Mouse (Mus musculus) neural tube, embryonic 14.5 days (tissue): ENCODE data around the gene Lama1. TPM values are rescaled to one million over a fixed set of nuclear protein-coding genes. Genes with fewer than 3 reads are reported as not detected.
"Not testable (repeated sequence)": the region's sequence is repeated elsewhere in the genome, so short reads cannot be mapped to it uniquely, and the experiment has no call there.

Experiments
- ATAC-seq: fragments of 200-750 bp; cut with Nextera tagmentation; 2 replicates; pipeline ENCODE4 v1.8.0; 2017; ENCODE audit warnings: low read depth, mild to moderate bottlenecking, moderate TSS enrichment, moderate library complexity
- H3K27ac ChIP-seq: fragments of 300-500 bp; sonication (generic); 2 replicates; pipeline ENCODE4 v1.5.1; 2014; ENCODE audit warnings: low read depth, mild to moderate bottlenecking, control low read depth, low read length, moderate library complexity, mixed read lengths
- H3K27me3 ChIP-seq: fragments of 300-500 bp; sonication (generic); 2 replicates; pipeline ENCODE4 v1.6.1; 2014; ENCODE audit warnings: low read length; ENCODE audit not compliant: control insufficient read depth, insufficient read depth
- H3K36me3 ChIP-seq: fragments of 300-500 bp; sonication (generic); 2 replicates; pipeline ENCODE4 v1.6.1; 2014; ENCODE audit warnings: low read length, mixed read lengths; ENCODE audit not compliant: control insufficient read depth, insufficient read depth
- H3K4me1 ChIP-seq: fragments of 300-500 bp; sonication (generic); 2 replicates; pipeline ENCODE4 v1.6.1; 2014; ENCODE audit warnings: low read length; ENCODE audit not compliant: control insufficient read depth, insufficient read depth
- H3K4me2 ChIP-seq: fragments of 300-500 bp; sonication (generic); 2 replicates; pipeline ENCODE4 v1.6.1; 2014; ENCODE audit warnings: mild to moderate bottlenecking, low read depth, low read length, control low read depth
- H3K4me3 ChIP-seq: fragments of 300-500 bp; sonication (generic); 2 replicates; pipeline ENCODE4 v1.5.1; 2014; ENCODE audit warnings: low read depth, low read length, control low read depth, mixed read lengths
- H3K9ac ChIP-seq: fragments of 300-500 bp; sonication (generic); replicated peaks from 2 replicates; pipeline ENCODE4 v1.6.1; 2014; ENCODE audit warnings: low read depth, mild to moderate bottlenecking, control low read depth, low read length, mixed read lengths
- H3K9me3 ChIP-seq: fragments of 300-500 bp; sonication (generic); 2 replicates; pipeline ENCODE4 v1.6.1; 2016; ENCODE audit warnings: low read length; ENCODE audit not compliant: control insufficient read depth
- WGBS: fragments of 180-500 bp; shearing (Covaris S2); extraction: QIAGEN DNeasy Blood & Tissue Kit; methylation state at CpG from one replicate; pipeline ENCODE4 v1.1.7; 2014; 5-methylcytosine and 5-hydroxymethylcytosine counted together
- polyA plus RNA-seq: library from polyadenylated mRNA; unstranded; fragments of >200 nt; fragmentation: Nextera tagmentation; extraction: Ambion mirVana; gene quantifications from 2 replicates; pipeline ENCODE4 v1.2.1, GENCODE M21; 2014

Lama1 gene
- polyA plus RNA-seq, 1 experiment from 2014 or later: 16.4 TPM

DNA sequence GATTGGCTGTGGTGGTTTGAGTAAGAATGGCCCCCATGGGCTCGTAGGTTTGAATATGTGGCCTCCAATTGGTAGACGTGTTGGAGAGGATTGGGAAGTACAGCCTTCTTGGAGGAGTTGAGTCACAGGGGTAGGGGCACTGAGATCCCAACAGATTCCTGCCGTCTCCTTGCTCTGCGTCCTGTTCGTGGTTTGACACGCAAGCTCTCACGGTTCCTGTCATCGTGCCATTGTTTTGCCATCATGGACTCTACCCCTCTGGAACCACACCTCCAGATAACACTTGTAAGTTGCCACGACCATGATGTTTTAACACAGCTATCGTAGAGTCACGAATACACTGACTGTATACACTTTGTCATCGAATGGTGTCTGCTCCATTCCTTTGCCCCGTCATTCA lies 141.9 kb downstream of the Lama1 start:
- Histone ChIP-seq H3K27me3 (no peaks in the 10 kb centered on the region), H3K9ac (no peak overlapping the region), H3K4me2 (no peak overlapping the region), H3K9me3 (no peaks in the 10 kb centered on the region), H3K4me1 (no peaks in the 10 kb centered on the region), H3K36me3 (no peaks in the 10 kb centered on the region), H3K4me3 (no peak overlapping the region), H3K27ac (no peak overlapping the region)
- ATAC-seq: no peak
- 90% methylated on average over 13 of the region's 13 CpGs for WGBS

DNA sequence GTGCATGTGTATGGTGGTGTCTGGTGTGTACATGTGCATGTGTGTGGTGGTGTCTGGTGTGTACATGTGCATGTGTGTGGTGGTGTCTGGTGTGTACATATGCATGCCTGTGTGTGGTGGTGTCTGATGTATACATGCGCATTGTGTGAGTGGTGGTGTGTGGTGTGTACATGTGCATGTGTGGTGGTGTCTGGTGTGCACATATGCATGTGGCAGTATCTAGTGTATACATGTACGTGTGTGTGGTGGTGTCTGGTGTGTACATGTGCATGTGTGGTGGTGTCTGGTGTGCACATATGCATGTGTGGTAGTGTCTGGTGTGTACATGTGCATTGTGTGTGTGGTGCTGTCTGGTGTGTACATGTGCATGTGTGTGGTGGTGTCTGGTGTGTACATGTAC lies 144.4 kb downstream of the Lama1 start:
- not testable (repeated sequence) for H3K4me1 ChIP-seq, H3K4me2 ChIP-seq, H3K9me3 ChIP-seq, H3K9ac ChIP-seq, H3K27me3 ChIP-seq, H3K4me3 ChIP-seq, ATAC-seq, H3K27ac ChIP-seq, H3K36me3 ChIP-seq
- WGBS: 98% methylated on average over 2 of the region's 2 CpGs

DNA sequence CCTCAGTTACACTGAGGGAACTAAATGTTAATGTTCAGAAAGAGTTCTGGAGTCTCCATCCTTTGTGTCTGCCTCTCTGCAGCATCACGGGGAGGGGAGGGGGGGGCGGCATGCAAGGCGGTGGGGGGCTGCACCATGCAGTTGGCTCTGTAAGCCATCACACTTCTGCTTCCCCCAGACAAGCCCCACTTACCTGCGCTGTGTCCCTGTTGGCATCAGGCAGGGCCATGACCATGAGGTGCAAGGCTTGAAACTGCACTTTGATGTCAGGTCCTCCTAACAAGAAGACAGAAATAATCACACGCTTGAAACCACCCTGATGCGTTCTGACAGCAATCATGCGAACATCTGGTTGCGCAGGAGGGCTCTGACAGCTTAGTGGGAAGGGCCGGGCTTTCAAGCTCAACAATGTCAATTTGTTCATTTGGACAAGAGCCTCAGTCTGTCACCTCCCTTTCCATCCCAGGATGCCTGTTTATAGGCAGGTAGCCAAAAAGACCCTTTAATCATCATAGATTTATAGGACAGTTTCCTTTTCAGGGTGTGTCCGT lies 164.1 kb downstream of the Lama1 start:
- 92% methylated on average over 10 of the region's 10 CpGs for WGBS
- Histone ChIP-seq H3K27ac (no peak overlapping the region), H3K9ac (no peak overlapping the region), H3K9me3 (no peaks in the 10 kb centered on the region), H3K4me1 (no peaks in the 10 kb centered on the region), H3K27me3 (no peaks in the 10 kb centered on the region), H3K36me3 (no peaks in the 10 kb centered on the region), H3K4me2 (no peak overlapping the region), H3K4me3 (no peak overlapping the region)
- peak; percentile 32; the same call in 1 of the 2 replicates for ATAC-seq

DNA sequence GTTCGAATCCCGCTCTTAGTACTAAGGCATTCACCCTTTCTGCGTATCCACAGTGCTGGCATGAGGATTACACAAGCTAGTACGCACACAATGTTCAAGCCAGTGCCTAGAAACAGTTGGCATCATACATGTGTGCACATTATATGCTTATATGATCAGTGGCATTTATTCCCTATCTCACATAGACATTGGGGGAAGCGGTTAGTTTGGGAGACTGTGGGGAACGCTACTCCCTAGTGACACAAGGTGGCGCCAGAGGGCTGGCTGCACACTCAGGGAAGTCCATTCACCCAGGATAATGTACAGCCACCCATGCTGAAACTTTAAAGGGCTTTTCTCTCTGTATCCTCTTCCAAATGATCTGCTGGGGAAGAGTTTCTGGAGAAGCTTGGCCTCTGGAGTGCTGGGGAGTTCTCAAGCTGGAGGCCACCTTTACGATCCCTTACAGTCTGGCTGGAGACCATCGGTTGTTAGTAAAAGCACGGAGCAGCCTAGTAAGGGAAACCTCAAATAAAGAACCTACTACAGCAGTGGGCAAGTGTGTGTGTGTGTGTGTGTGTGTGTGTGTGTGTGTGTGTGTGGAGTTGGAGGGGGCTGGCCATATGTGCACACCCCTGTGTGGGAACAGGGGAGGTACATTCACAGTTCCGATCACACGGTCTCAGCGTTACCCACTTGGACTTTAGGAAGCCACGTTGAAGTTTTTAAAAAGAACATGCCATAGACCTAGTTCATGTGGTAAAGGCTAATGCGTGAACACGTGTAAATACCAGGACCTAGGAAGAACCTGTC lies 164.9 kb downstream of the Lama1 start:
- Histone ChIP-seq H3K4me3 (no peak overlapping the region), H3K4me1 (no peaks in the 10 kb centered on the region), H3K9ac (no peak overlapping the region), H3K36me3 (no peaks in the 10 kb centered on the region), H3K27ac (no peak overlapping the region), H3K27me3 (no peaks in the 10 kb centered on the region), H3K9me3 (no peaks in the 10 kb centered on the region), H3K4me2 (no peak overlapping the region)
- peak; percentile 91 for ATAC-seq
- 80% methylated on average over 16 of the region's 16 CpGs for WGBS

DNA sequence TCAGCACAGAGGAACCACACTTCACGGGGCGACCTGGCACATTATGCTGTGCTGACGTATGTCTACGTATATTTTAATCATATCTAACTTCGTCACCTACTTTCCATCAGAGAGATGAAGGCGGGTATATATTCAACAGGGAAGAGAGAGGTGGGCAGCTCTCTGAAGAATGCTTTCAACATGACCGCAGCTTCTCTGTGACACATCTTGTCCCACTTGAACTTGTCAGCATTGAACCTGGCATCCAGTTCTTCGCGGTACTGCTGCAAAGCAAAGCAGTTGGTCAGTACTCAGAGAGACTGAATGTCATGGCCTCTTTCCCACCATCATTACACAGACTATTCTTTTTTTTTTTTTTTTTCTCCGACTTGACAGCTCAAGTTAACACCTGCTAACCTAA lies 167.3 kb downstream of the Lama1 start:
- H3K27me3 ChIP-seq: no peaks in the 10 kb centered on the region
- WGBS: 87% methylated on average over 10 of the region's 10 CpGs

DNA sequence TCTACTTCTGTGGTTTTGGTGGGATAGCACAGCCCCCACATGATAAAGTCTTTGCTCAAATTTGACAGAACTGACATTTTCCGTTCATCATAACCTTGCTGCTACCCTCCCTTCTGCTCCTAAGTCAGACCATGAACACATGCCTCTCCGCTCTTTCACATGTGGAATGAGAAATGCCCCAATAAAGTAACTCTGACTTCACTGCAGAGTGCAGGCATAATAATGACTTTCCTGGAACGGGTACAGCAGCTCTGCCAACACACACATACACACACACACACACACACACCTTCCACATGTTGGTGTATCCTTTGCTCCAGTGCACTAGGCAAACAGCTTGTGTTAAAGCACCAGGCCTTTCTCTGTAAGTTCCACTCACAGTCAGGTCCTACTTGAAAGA lies 167.9 kb downstream of the Lama1 start:
- ATAC-seq: no peak
- WGBS: 83% methylated on average over 3 of the region's 3 CpGs

More for the DNA sequence above, 167.3 kb downstream of the Lama1 start:
- Histone ChIP-seq H3K27ac (no peak overlapping the region), H3K4me3 (no peak overlapping the region), H3K9ac (no peak overlapping the region), H3K4me2 (no peak overlapping the region), H3K4me1 (no peaks in the 10 kb centered on the region), H3K36me3 (no peaks in the 10 kb centered on the region), H3K9me3 (no peaks in the 10 kb centered on the region)
- ATAC-seq: no peak

DNA sequence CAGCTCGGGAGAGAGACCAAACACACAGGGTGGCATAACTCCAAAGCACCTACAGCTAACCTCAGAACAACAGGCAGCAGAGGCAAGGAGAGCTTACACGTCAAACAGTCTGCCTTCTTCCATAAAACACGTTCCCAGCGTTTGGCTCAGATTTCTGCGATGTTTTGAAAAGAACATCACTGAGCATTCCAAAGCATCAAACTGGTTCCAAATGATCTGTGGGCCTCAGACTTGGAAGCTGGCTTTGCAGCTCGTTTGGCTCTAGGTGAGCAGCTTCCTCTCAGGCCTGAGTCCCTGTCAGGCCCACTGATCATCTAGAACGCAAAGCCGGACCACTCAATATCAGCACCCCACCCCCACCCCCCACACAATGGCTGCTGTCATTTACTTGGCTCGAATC lies 169.0 kb downstream of the Lama1 start:
- ATAC-seq: no peak
- H3K4me1 ChIP-seq: no peaks in the 10 kb centered on the region
- no peak overlapping the region for H3K9ac ChIP-seq
- H3K36me3 ChIP-seq: no peaks in the 10 kb centered on the region
- H3K4me2 ChIP-seq: no peak overlapping the region
- no peaks in the 10 kb centered on the region for H3K27me3 ChIP-seq
- no peak overlapping the region for H3K27ac ChIP-seq
- H3K4me3 ChIP-seq: no peak overlapping the region
- 79% methylated on average over 9 of the region's 9 CpGs for WGBS
- H3K9me3 ChIP-seq: no peaks in the 10 kb centered on the region

More for the DNA sequence above, 167.9 kb downstream of the Lama1 start:
- no peak overlapping the region for H3K9ac ChIP-seq
- no peaks in the 10 kb centered on the region for H3K4me1 ChIP-seq
- H3K27ac ChIP-seq: no peak overlapping the region
- H3K36me3 ChIP-seq: no peaks in the 10 kb centered on the region
- no peaks in the 10 kb centered on the region for H3K27me3 ChIP-seq
- H3K4me2 ChIP-seq: no peak overlapping the region
- H3K4me3 ChIP-seq: no peak overlapping the region
- H3K9me3 ChIP-seq: no peaks in the 10 kb centered on the region

DNA sequence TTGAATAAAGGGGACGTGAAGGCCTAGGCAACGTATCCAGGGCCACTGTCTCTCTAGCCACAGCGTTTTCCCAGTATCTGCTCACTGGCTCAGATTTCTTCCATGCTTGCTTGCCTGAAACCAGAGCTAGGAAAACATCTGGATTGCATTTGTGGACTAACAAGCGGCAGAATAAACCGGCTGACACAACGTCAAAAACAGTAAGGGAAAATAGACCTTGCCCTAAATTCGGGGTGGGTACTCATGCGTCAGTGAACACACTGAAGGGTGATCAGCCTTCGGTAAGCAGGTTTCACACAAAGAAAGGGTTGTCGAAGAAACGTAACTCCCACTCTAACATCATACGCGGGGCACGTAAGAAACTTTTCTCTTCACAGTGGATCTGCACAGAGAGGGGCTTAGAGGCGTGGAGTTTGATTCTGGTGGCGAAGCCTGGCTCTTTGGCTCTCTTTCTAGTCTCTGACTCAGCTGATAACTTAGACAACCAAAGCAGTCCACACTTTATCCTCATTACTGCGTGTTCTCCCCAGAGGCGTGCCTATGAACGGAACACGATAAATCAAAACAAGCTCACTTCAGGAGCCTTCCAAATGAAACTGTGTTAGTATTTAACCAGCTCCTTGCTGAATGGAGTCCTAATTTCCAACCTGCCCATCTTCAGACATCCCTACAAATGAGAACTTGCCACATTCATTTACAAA lies 169.6 kb downstream of the Lama1 start:
- WGBS: 85% methylated on average over 20 of the region's 20 CpGs
- no peaks in the 10 kb centered on the region for H3K4me1 ChIP-seq
- no peak overlapping the region for H3K4me2 ChIP-seq
- H3K9me3 ChIP-seq: no peaks in the 10 kb centered on the region
- no peak overlapping the region for H3K27ac ChIP-seq
- H3K9ac ChIP-seq: no peak overlapping the region
- no peak overlapping the region for H3K4me3 ChIP-seq
- ATAC-seq: no peak
- no peaks in the 10 kb centered on the region for H3K36me3 ChIP-seq
- no peaks in the 10 kb centered on the region for H3K27me3 ChIP-seq
